Mouse (Mus musculus) induced T-regulatory cell, adult 2 months (primary cell): ENCODE results near the gene Tmem38b.
A peak's percentile ranks its signal among the peaks of the same experiment; 100 is the strongest.
"Not testable (repeated sequence)": the region's sequence is repeated elsewhere in the genome, so short reads cannot be mapped to it uniquely, and the experiment has no call there.

Experiments used
- DNase-seq: peaks from one replicate; pipeline ENCODE4 v3.0.0-alpha.2; 2012; ENCODE audit warnings: low read depth

Gene Tmem38b

DNA sequence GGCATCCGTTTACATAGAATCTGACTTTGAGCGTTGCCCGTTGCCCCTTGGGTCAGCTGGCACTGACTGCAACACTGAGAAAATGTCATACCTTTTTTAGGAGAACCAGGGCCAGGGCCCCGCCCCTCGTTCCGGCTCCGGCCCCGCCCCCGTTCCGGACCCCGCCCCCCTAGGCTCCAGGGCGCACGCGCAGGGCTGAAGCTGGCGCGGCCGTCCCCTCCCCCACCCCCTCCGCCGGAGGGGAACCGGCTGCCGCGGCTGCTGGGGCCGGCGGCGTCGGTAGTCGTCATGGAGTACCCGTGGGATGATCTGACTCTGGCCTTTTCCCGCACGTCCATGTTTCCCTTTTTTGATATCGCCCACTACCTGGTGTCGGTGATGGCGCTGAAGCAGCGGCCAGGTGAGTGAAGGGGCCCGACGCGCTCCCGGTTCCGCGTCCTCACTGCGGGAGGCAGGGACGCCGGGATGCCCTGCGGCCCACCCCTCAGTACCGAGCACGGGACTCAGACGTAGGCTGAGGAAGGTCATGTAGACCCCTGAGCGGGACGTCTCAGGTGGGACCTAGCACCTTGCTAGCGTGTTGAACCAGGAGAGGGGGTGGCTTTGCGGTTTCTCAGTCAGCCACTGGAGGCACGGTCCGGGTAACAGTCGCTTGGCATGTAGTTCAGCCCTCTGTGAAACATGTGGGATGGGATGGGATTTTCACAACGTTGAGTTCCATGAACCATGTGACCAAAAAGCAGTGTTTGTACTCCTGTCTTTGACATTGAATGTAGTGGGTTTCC is at the start of gene Tmem38b:
Tmem38b (plus strand) TSS at position 225 of the 785 bp plus-strand sequence.
- DNase-seq = peak; percentile 86

DNA sequence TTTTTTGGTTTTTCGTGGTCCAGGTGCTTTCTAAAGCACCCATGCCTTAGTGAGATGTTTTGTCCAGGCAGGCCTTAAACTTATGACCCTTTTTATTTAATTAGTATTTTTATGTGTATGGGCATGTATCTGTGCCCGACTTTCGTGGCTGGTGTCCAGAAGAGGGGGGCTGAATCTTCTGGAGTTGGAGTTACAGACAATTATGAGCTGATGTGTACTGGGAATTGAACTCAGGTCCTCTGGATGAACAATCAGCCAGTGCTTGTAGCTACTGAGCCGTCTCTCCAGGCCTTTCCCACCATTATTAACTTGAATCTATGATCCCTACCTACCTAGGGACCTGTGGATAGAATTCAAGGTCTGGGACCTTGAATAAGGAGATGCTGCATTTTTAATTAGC is 44.4 kb upstream of the Tmem38b start:
- DNase-seq = no peak

GRCm38 (mm10) chr4:53782216-53783070 is 43.4 kb upstream of the Tmem38b start:
- DNase-seq = peak; percentile 57

- peak; percentile 20 for DNase-seq
Observed at GRCm38 (mm10) chr4:53785746-53786398, 40.0 kb upstream of the Tmem38b start.

GRCm38 (mm10) chr4:53786851-53787250 is 39.0 kb upstream of the Tmem38b start:
- DNase-seq = no peak

DNA sequence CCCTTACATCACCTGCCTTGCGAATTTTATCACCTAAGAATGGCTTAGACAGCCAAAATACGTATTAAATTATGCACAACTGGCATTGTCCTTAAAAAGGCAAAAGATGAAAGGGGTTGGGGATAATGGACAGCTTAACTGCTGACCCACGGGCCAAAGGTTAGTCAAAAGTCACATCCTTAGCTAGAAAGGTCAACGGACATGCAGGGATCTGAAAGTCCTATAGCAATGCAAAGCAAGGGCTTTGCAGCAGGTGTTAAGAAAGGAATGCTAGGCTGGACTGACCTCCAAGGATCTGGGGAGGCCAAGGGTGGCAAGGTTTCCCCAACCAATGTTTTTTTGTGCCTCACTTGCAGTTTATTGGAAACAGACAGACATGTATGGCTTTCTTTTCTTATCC is 36.5 kb upstream of the Tmem38b start:
- DNase-seq = no peak

GRCm38 (mm10) chr4:53794257-53794966 is 31.4 kb upstream of the Tmem38b start:
- DNase-seq = no peak

DNA sequence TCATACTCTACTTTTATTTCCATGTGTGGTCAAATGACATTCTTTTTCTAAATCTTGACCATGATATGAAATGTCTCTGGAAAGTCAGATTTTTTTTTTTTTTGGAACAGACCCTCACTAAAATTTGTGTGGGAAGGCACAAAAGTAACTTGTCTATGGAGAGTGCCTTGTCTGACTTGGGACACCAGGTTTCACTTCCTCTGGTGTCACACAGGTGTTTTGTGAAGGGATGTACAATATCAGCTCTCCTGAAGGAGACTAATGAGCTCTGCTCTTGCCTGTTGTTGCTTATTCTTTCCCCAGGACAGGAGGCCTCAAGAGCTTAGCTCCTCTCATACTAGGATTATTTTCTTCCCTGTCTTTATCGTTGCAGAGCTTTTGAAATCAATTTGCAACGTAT is 30.8 kb upstream of the Tmem38b start:
- no peak for DNase-seq

GRCm38 (mm10) chr4:53795706-53796105 is 30.1 kb upstream of the Tmem38b start:
- DNase-seq = no peak

- DNase-seq = no peak
Observed at GRCm38 (mm10) chr4:53796865-53797772, 28.7 kb upstream of the Tmem38b start.

DNA sequence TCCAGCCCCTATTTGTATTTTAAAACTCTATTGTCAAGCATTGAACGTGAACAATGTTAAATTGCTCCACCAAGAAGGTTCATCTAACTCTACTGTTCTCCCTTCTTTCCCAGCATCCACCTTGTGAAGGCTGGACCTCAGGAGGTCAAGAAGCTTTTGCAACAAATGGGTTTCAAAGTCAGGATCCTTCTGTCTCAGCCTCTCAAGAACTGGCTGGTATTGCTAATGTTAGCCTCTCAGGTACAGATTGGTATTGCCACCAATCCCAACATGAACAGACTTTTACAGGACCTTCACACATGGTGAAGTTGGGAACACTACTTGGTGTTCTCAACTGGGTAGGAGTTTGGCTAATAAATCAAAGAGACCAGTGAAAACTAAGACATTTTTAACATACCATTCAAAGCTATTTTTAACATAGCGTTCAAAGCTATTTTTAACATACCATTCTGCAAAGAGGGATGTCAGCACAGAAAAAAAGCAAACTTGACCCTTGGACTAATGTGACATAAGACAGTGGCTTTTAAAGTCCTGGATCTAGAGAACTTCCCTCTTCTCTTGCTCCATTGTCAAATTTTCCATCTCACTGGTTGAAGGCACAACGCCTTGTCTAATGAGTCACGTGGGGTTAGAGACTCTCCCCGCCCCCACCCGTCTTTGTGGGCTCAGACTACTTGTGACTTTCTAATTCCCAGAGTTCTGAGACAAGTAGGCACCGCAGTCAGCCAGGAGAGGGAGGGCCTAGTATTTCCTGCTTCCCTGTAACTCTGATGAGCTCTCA is 26.8 kb upstream of the Tmem38b start:
- no peak for DNase-seq

DNA sequence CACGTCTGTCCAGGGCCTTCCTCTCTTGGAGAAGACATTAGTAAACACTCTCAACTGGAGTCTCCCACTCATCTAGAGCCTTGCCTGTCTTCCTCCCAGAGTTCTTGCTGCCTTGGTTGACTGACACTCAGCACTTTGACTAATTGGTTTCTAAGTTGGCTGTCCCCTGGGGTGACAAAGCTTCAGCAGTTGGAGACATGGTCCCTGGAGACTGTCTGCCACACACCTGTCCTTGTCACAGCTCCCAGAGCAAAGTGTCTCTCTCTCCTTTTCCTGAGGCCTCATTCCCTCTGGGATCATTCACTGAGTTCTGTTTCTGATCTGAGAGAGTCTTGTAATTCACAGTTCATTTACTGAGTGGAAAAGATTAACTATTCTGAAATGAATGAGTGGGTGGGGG is 26.1 kb upstream of the Tmem38b start:
- no peak for DNase-seq

- not testable (repeated sequence) for DNase-seq
Observed at GRCm38 (mm10) chr4:53803674-53804073, 22.2 kb upstream of the Tmem38b start.

DNA sequence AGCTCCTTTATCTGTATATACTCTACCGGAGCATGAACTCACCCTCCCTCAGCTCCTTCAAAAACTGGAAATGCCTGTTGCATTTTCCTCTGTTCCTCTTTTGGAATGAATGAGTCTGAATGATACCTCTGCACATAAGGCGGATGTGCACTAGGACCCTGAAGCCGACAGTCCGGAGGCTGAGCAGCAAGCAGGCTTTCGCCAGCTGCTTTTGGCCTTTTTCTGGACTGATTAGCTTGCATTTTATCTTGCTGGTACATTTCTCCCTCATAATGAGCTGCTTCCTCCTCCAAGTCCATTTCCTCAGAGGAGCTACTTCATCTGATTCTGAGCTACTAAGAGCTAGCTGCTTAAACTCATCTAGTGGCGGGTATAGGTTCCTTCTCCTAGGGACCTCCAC is 19.4 kb upstream of the Tmem38b start:
- not testable (repeated sequence) for DNase-seq

- no peak for DNase-seq
Observed at GRCm38 (mm10) chr4:53818320-53818719, 7.5 kb upstream of the Tmem38b start.

DNA sequence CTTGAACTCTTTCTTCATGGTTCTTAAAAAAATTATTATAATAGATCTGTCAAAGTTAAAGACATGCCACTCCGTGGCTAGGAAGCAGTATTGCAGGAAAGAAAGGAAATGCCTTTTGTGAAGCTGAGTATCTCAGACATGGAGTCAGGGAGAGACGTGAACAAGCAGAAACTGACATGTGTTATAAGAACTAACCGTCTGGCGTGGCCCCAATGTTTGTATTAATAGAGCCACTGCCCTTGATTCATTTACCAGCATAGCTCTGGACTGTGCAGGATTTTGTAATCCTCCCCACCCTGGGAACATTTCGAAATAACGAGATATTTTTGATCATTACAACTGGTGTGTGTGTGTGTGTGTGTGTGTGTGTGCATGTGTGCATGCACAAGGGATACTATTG is 2.1 kb upstream of the Tmem38b start:
- DNase-seq = no peak

- no peak for DNase-seq
Observed at GRCm38 (mm10) chr4:53824831-53825230, 1.0 kb upstream of the Tmem38b start.

GRCm38 (mm10) chr4:53826641-53827248 is 900 bp downstream of the Tmem38b start:
- DNase-seq = peak; percentile 39

DNA sequence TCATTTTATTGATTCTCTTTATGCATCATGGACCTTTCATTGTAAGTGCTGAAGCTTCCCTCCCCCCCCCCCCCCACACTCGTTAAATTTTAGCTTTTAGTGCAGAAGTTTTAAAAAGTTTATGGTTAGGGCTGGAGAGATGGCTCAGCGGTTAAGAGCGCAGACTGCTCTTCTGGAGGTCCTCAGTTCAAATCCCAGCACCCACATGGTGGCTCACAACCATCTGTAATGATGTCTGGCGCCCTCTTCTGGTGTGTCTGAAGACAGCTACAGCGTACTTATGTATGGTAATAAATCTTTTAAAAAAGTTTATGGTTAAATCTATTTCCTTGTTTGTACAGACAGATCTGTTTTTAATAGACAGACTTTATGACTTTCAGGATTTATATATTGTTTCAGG is 2.0 kb downstream of the Tmem38b start:
- DNase-seq = no peak

DNA sequence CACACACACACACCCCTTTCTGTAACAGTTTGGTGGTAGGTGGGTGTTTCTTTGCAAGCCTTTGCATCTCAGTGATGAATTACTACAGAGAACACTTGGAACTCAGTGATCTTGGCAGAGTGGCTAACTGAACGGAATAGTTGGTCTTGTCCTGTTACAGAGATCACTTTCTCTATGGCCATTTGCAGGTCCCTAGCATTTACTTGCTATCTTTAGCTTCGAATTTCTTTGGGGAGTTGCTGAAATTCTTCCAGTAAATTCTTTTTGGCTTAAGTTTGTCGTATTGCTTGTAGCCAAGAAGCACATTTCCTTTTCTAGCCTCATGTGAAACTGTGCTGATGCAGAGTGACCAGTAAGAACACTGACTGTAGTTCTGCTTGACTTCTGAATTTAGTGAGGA is 3.1 kb downstream of the Tmem38b start:
- DNase-seq = no peak
